Mouse (Mus musculus): ENCODE measurements around the gene Pde4b.

GRCm38 (mm10) chr4:102408132-102408531 is 320.8 kb downstream of the Pde4b start:
- TF ChIP-seq CTCF (IDR thresholded peaks at IDR 0.05; ENCODE audit: borderline replicate concordance, insufficient read depth, low read depth, low read length): no peak
- no peak for TF ChIP-seq POLR2A (IDR thresholded peaks at IDR 0.05; ENCODE audit: borderline replicate concordance, insufficient read depth, low read length)
